8 mouse cellular contexts compared by ENCODE assay signal in the genomic region with DNA sequence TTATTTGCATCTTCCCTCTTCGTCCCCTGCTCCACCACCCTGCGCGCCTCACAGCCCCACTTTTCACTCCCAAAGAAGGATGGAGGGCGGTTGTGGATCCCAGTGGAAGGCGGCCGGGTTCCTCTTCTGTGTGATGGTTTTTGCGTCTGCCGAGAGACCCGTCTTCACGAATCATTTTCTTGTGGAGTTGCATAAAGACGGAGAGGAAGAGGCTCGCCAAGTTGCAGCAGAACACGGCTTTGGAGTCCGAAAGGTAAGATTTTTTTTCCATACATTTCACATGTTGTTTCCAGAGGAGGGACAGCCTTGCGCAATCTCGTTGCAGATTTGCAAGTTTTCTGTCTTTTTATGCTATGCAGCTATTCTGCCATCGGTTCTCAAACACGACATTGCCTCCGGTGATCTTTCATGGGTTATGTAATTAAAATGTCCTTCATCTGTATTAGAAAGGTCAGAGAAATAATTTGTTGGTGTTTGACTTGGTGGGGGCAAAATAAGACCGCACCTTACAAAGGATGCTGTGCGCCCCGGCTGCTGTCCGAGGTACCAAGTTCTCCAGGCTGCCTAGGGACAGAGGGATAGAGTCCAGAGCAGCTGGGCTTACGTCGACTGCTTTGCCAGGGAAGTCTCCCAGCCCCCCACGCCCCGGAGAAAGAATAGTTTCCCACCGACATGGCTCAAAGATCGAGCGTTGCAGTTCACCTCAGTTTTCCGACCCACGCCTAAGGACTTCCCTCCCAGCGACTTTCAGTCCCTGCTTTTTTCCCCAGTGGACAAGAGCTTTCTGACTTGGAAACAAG. TPM values are rescaled to one million over a fixed set of nuclear protein-coding genes. Genes with fewer than 3 reads are reported as not detected.
A peak's percentile ranks its signal among the peaks of the same experiment; 100 is the strongest.
DNase-seq lines count a peak whose midpoint lies in the region; TF ChIP-seq lines count a peak whose summit lies in the region.

No protein-coding gene starts in this region.

- peak overlapping the region; percentile 37 for H3K4me3 ChIP-seq in embryonic fibroblast, embryonic 13.5 days (ENCODE audit: insufficient read depth, low read length)
- peak overlapping the region; percentile 79 for H3K4me3 ChIP-seq in layer of hippocampus, adult 2 months

- no peak overlapping the region for H3K27ac ChIP-seq in embryonic fibroblast, embryonic 13.5 days (ENCODE audit: insufficient read depth, low read length)
- peak overlapping the region; percentile 96 for H3K27ac ChIP-seq in layer of hippocampus, adult 2 months

- TF ChIP-seq CTCF in embryonic fibroblast, embryonic 13.5 days (IDR thresholded peaks at IDR 0.05; ENCODE audit: borderline replicate concordance, insufficient read depth, low read length): no peak
- no peak for TF ChIP-seq CTCF in layer of hippocampus, adult 2 months (conservative IDR thresholded peaks at IDR 0.05)

- peak; percentile 3 for DNase-seq in kidney, postnatal 14 days
- DNase-seq in kidney, adult 8-10 months: no peak
- DNase-seq in adrenal gland, postnatal 36 days: peak; percentile 45 to 48
- DNase-seq in layer of hippocampus, adult 2 months (ENCODE audit: low spot score in 2 of 2): peak in 1 of 2 experiments; percentile 34
- DNase-seq in neural tube, embryonic 10.5 days (ENCODE audit: extremely low spot score, low spot score): peak; percentile 64
- no peak for DNase-seq in spleen, postnatal 10 days (ENCODE audit: low spot score in 2 of 2)
- DNase-seq in lung, postnatal 4 days: no peak

- TF ChIP-seq POLR2A in embryonic fibroblast, embryonic 13.5 days (IDR thresholded peaks at IDR 0.05; ENCODE audit: low read depth, low read length): no peak

- no peaks in the 10 kb centered on the region for H3K4me1 ChIP-seq in embryonic fibroblast, embryonic 13.5 days (ENCODE audit: control insufficient read depth, insufficient read depth, low read length)

RNA-seq across cellular contexts. Expression of gene Pcsk2, which starts 0.7 kb away (rescaled TPM):
- total RNA-seq in adrenal gland, postnatal 36 days (2021): 1 to 10 TPM; 4.0 TPM
- polyA plus RNA-seq in embryonic fibroblast, embryonic 13.5 days (2011; ENCODE audit: insufficient read length, low read depth, missing spikeins): 0.23 TPM in 1 of 2 replicates, not detected in the other
- total RNA-seq in layer of hippocampus, adult 2 months (2021): 100 to 1,000 TPM; 168 to 172 TPM

Comparison
In these comparisons a context has a peak if more than half of its experiments do, and no peak if none do; other contexts are left out.
1. DNase-seq: peak in kidney, postnatal 14 days (single experiment), adrenal gland, postnatal 36 days (2 of 2) and neural tube, embryonic 10.5 days (single experiment); none in kidney, adult 8-10 months (0 of 2), spleen, postnatal 10 days (0 of 2) and lung, postnatal 4 days (0 of 2).
2. RNA of gene Pcsk2, which starts 0.7 kb away (total RNA-seq): 168 to 172 TPM in layer of hippocampus, adult 2 months; 4.0 TPM in adrenal gland, postnatal 36 days; every median in the first group is over 10 times any median in the second.